8 mouse cellular contexts compared by ENCODE assay signal in genomic region chr2:73066307-73067167, GRCm38 (mm10).
A peak's percentile ranks its signal among the peaks of the same experiment; 100 is the strongest.
DNase-seq lines count a peak whose midpoint lies in the region; ATAC-seq and TF ChIP-seq lines count a peak whose summit lies in the region.
"Had no signal": no experiment of that assay in that cellular context is flagged by ENCODE, and none has a peak within 500 bp of the region (broad histone marks: within the 10 kb centered on the region; RNA-seq: fewer than 3 reads in every experiment).

No protein-coding gene starts in this region.

- no peak overlapping the region for H3K27ac ChIP-seq in thymus, adult 2 months (ENCODE audit: control insufficient read depth, insufficient read depth, low read length)
- H3K27ac ChIP-seq in kidney, postnatal 0 days = peak overlapping the region; percentile 70
- no peak overlapping the region for H3K27ac ChIP-seq in midbrain, postnatal 0 days (ENCODE audit: low read depth, low read length)

- DNase-seq in thymus, postnatal 0 days (ENCODE audit: low spot score) = peak; percentile 18
- DNase-seq in thymus, adult 2 months = no peak
- DNase-seq in heart, adult 9 months (ENCODE audit: low spot score in 2 of 2) = peak; percentile 53 to 56
- DNase-seq in kidney, postnatal 0 days (ENCODE audit: low spot score) = peak; percentile 80
- DNase-seq in midbrain, postnatal 0 days (ENCODE audit: low spot score) = no peak
- DNase-seq in frontal cortex, adult 2 months (ENCODE audit: extremely low spot score in 1 of 2, low spot score in 1 of 2) = no peak
- no peak for DNase-seq in urinary bladder, adult 2 months (ENCODE audit: low spot score)

- TF ChIP-seq POLR2A in thymus, adult 2 months (IDR thresholded peaks at IDR 0.05; ENCODE audit: control insufficient read depth, extremely low read depth, insufficient read depth, low read length, poor library complexity) = no peak

- TF ChIP-seq CTCF in thymus, adult 2 months (IDR thresholded peaks at IDR 0.05; ENCODE audit: borderline replicate concordance, control insufficient read depth, extremely low read depth, insufficient read depth, low read length, poor library complexity) = no peak
- peak; percentile 38; the same call in 1 of the 2 replicates for TF ChIP-seq CTCF in kidney, postnatal 0 days (IDR thresholded peaks at IDR 0.05; ENCODE audit: low read depth)
- 0 out of 2 replicates have a peak, but pooled peaks have one; percentile 24 for TF ChIP-seq CTCF in midbrain, postnatal 0 days (IDR thresholded peaks at IDR 0.05)

- no peaks in the 10 kb centered on the region for H3K27me3 ChIP-seq in thymus, adult 2 months (ENCODE audit: control insufficient read depth, insufficient read depth, low read length)
- H3K27me3 ChIP-seq in kidney, postnatal 0 days (ENCODE audit: insufficient read depth, low read length) = no peaks in the 10 kb centered on the region
- H3K27me3 ChIP-seq in midbrain, postnatal 0 days (ENCODE audit: insufficient read depth, low read length) = no peaks in the 10 kb centered on the region; the same call in 1 of the 2 replicates

- WGBS in thymus, adult 2 months = 26% methylated on average over 20 of the region's 20 CpGs
- 17% methylated on average over 20 of the region's 20 CpGs for WGBS in kidney, postnatal 0 days
- WGBS in midbrain, postnatal 0 days = 42% methylated on average over 20 of the region's 20 CpGs

- H3K4me2 ChIP-seq in kidney, postnatal 0 days (ENCODE audit: low read length) = peak overlapping the region; percentile 42; the same call in 1 of the 2 replicates
- no peak overlapping the region for H3K4me2 ChIP-seq in midbrain, postnatal 0 days (ENCODE audit: low read depth, low read length, poor library complexity, severe bottlenecking)

- H3K36me3 ChIP-seq in thymus, adult 2 months (ENCODE audit: control insufficient read depth, insufficient read depth, low read length) = no peaks in the 10 kb centered on the region
- H3K36me3 ChIP-seq in kidney, postnatal 0 days (ENCODE audit: insufficient read depth, low read length) = no peaks in the 10 kb centered on the region
- no peaks in the 10 kb centered on the region for H3K36me3 ChIP-seq in midbrain, postnatal 0 days (ENCODE audit: insufficient read depth, low read length)

- no peak overlapping the region for H3K4me3 ChIP-seq in thymus, adult 2 months (ENCODE audit: control insufficient read depth, insufficient read depth, low read length)
- H3K4me3 ChIP-seq in kidney, postnatal 0 days (replicated peaks; ENCODE audit: low read depth, low read length) = no peak overlapping the region
- H3K4me3 ChIP-seq in midbrain, postnatal 0 days (ENCODE audit: low read depth, low read length) = no peak overlapping the region
- H3K4me3 ChIP-seq: myocyte had no signal

- no peaks in the 10 kb centered on the region for H3K9me3 ChIP-seq in kidney, postnatal 0 days (replicated peaks; ENCODE audit: low read length)
- no peaks in the 10 kb centered on the region for H3K9me3 ChIP-seq in midbrain, postnatal 0 days (ENCODE audit: low read length)

- peaks cover 14% of the 10 kb centered on the region for H3K4me1 ChIP-seq in thymus, adult 2 months (replicated peaks; ENCODE audit: control insufficient read depth, insufficient read depth, low read length)
- H3K4me1 ChIP-seq in kidney, postnatal 0 days (replicated peaks; ENCODE audit: insufficient read depth, low read length) = 0 out of 2 replicates have a peak, but pooled peaks cover 6% of the 10 kb centered on the region
- no peaks in the 10 kb centered on the region for H3K4me1 ChIP-seq in midbrain, postnatal 0 days (ENCODE audit: insufficient read depth, low read length)

- ATAC-seq in kidney, postnatal 0 days (replicated peaks; ENCODE audit: low FRiP score, low read depth) = peak; percentile 40; the same call in 1 of the 2 replicates
- no peak for ATAC-seq in midbrain, postnatal 0 days (ENCODE audit: low FRiP score)

- H3K9ac ChIP-seq in kidney, postnatal 0 days (ENCODE audit: low read depth, low read length) = no peak overlapping the region
- H3K9ac ChIP-seq in midbrain, postnatal 0 days (replicated peaks; ENCODE audit: low read length, poor library complexity, severe bottlenecking) = no peak overlapping the region

Comparison
In these comparisons a context has a peak if more than half of its experiments do, and no peak if none do; other contexts are left out.
1. DNase-seq: peak in thymus, postnatal 0 days (single experiment), heart, adult 9 months (2 of 2) and kidney, postnatal 0 days (single experiment); none in thymus, adult 2 months (single experiment), midbrain, postnatal 0 days (single experiment), frontal cortex, adult 2 months (0 of 2) and urinary bladder, adult 2 months (single experiment).